ENCODE assay signal across 14 mouse cellular contexts in the genomic region with DNA sequence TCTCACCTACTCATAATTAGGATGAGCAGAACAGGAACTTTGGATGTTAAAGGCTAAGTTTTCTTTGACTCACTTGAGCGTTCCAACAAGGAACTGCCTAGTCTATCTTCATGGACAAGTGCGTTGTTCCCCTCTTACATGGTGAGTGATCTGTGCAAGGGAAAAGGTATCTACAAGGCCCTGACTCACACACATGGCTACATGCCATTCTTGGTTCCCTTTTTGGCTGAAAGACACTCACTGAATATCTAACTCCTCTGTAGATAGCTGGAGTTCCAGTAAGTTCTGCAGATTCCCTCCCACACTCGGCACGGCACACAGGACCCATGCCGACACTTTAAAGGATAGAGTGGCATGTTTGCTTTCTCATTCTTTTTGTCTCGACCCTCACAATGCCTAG.
DNase-seq lines count a peak whose midpoint lies in the region; ATAC-seq lines count a peak whose summit lies in the region.
"Had no signal": no experiment of that assay in that cellular context is flagged by ENCODE, and none has a peak within 500 bp of the region (broad histone marks: within the 10 kb centered on the region; RNA-seq: fewer than 3 reads in every experiment).

No protein-coding gene starts in this region.

- intact Hi-C loops in heart, postnatal 36 days (cut with DNase I): no loop called here
- intact Hi-C loops in gastrocnemius, postnatal 36 days (cut with DNase I): loop anchor here (10.0 kb wide), 1 partner anchor 389 kb away; no protein-coding TSS in a partner anchor

- ATAC-seq in megakaryocyte, adult 5-6 weeks (ENCODE audit: poor library complexity, severe bottlenecking): peak; percentile 62; the same call in 1 of the 2 replicates
- ATAC-seq: forebrain, postnatal 0 days; liver, postnatal 0 days had no signal

- peak; percentile 92 for DNase-seq in heart, adult 11 months
- DNase-seq in heart, postnatal 36 days: no peak
- DNase-seq in 3T3-L1 (ENCODE audit: low read depth, low spot score) (peak; percentile 47), MEL-GATA-1-ER (ENCODE audit: extremely low read depth, low read depth) (peak; percentile 68)
- no peak for DNase-seq in retina, postnatal 1 day
- no peak for DNase-seq in gastrocnemius, postnatal 36 days
- DNase-seq: cerebellum, adult 8-10 months; forebrain, postnatal 0 days; kidney, adult 9 months; layer of hippocampus, postnatal 36 days; liver; liver, postnatal 0 days; thymus, postnatal 36 days had no signal

Comparison
In these comparisons a context has a peak if more than half of its experiments do, and no peak if none do; other contexts are left out.
1. DNase-seq: peak in heart, adult 11 months (single experiment), 3T3-L1 (single experiment) and MEL-GATA-1-ER (single experiment); none in heart, postnatal 36 days (0 of 2), retina, postnatal 1 day (single experiment) and gastrocnemius, postnatal 36 days (0 of 2).